Mouse (Mus musculus) MEL (cell line): Measurements from ENCODE around the gene Pcgf1. TPM values are rescaled to one million over a fixed set of nuclear protein-coding genes. Genes with fewer than 3 reads are reported as not detected.
A peak's percentile ranks its signal among the peaks of the same experiment; 100 is the strongest.

Experiments
- DNase-seq: peaks from one replicate; pipeline ENCODE4 v3.0.0; 2011; ENCODE audit warnings: low read depth, low spot score
- H3K27ac ChIP-seq: 2 replicates; pipeline ENCODE4 v1.5.1; 2012; ENCODE audit warnings: low read depth, mild to moderate bottlenecking, control low read depth, low read length, moderate library complexity; ENCODE audit not compliant: control insufficient read depth
- H3K27me3 ChIP-seq, 2 experiments: fragments of 150-350 bp in 1 of 2; sonication (generic) in 1 of 2; 2 replicates each; pipeline ENCODE4 v1.6.1; 2012; ENCODE audit warnings: low read length in 2 of 2, mild to moderate bottlenecking in 2 of 2, improper control_type of control experiment in 1 of 2, moderate library complexity in 1 of 2; ENCODE audit not compliant: insufficient read depth in 2 of 2, control insufficient read depth in 1 of 2
- H3K36me3 ChIP-seq, 2 experiments: 2 replicates each; pipeline ENCODE4 v1.6.1; 2012 to 2014; ENCODE audit warnings: low read length in 2 of 2, improper control_type of control experiment in 1 of 2, inconsistent platforms in 1 of 2, mild to moderate bottlenecking in 1 of 2; ENCODE audit not compliant: insufficient read depth in 2 of 2, control insufficient read depth in 1 of 2
- H3K4me1 ChIP-seq, 2 experiments: fragments of 150-350 bp in 1 of 2; sonication (generic) in 1 of 2; 2 replicates each; pipeline ENCODE4 v1.6.1; 2012; ENCODE audit warnings: low read length in 2 of 2, improper control_type of control experiment in 1 of 2, mild to moderate bottlenecking in 1 of 2; ENCODE audit not compliant: insufficient read depth in 2 of 2, control insufficient read depth in 1 of 2
- H3K4me3 ChIP-seq, 2 experiments: fragments of 150-350 bp in 1 of 2; sonication (generic) in 1 of 2; 2 replicates each; pipeline ENCODE4 v1.5.1; 2012; ENCODE audit warnings: low read depth in 2 of 2, low read length in 2 of 2, mild to moderate bottlenecking in 2 of 2, moderate library complexity in 2 of 2, control low read depth in 1 of 2, improper control_type of control experiment in 1 of 2; ENCODE audit not compliant: control insufficient read depth in 1 of 2, insufficient read depth in 1 of 2
- H3K79me2 ChIP-seq: 2 replicates; pipeline ENCODE4 v1.6.1; 2012; ENCODE audit warnings: mild to moderate bottlenecking, low read length, moderate library complexity; ENCODE audit not compliant: control insufficient read depth, poor library complexity, insufficient read depth
- H3K9ac ChIP-seq: 2 replicates; pipeline ENCODE4 v1.6.1; 2012; ENCODE audit warnings: low read depth, mild to moderate bottlenecking, control low read depth, low read length, moderate library complexity; ENCODE audit not compliant: control insufficient read depth, poor library complexity, severe bottlenecking
- H3K9me3 ChIP-seq: fragments of 150-350 bp; sonication (generic); replicated peaks from 2 replicates; pipeline ENCODE4 v1.6.1; 2012; ENCODE audit warnings: mild to moderate bottlenecking, low read length, improper control_type of control experiment, moderate library complexity; ENCODE audit not compliant: insufficient read depth
- CTCF ChIP-seq, 3 experiments: IDR thresholded peaks in 2 of 3; conservative IDR thresholded peaks in 1 of 3; 2 replicates each; pipeline ENCODE4 v1.5.1; 2011 to 2012; ENCODE audit warnings: low read length in 3 of 3, low read depth in 2 of 3, mild to moderate bottlenecking in 2 of 3, improper control_type of control experiment in 1 of 3, inconsistent platforms in 1 of 3, mixed read lengths in 1 of 3, moderate library complexity in 1 of 3; ENCODE audit not compliant: control insufficient read depth in 1 of 3, insufficient read depth in 1 of 3, poor library complexity in 1 of 3, severe bottlenecking in 1 of 3
- E2F4 ChIP-seq: IDR thresholded peaks from 2 replicates; pipeline ENCODE4 v1.6.1; 2011; ENCODE audit warnings: low read depth, low read length, improper control_type of control experiment, borderline replicate concordance
- ELF1 ChIP-seq: IDR thresholded peaks from 2 replicates; pipeline ENCODE4 v1.6.1; 2014; ENCODE audit warnings: low read depth, mild to moderate bottlenecking, inconsistent platforms, low read length, improper control_type of control experiment, moderate library complexity
- EP300 ChIP-seq, 2 experiments: IDR thresholded peaks; 2 replicates each; pipeline ENCODE4 v1.6.1; 2011; ENCODE audit warnings: improper control_type of control experiment in 2 of 2, low read length in 2 of 2, low read depth in 1 of 2, mild to moderate bottlenecking in 1 of 2
- GABPA ChIP-seq: IDR thresholded peaks from 2 replicates; pipeline ENCODE4 v1.6.1; 2012; ENCODE audit warnings: low read depth, mild to moderate bottlenecking, inconsistent platforms, low read length, improper control_type of control experiment, moderate library complexity
- HCFC1 ChIP-seq: IDR thresholded peaks from 2 replicates; pipeline ENCODE4 v1.6.1; 2012; ENCODE audit warnings: low read depth, mild to moderate bottlenecking, inconsistent platforms, low read length, improper control_type of control experiment, moderate library complexity
- MAFK ChIP-seq: IDR thresholded peaks from 2 replicates; pipeline ENCODE4 v1.6.1; 2011; ENCODE audit warnings: low read depth, mild to moderate bottlenecking, low read length, improper control_type of control experiment, borderline replicate concordance
- MAX ChIP-seq: IDR thresholded peaks from 2 replicates; pipeline ENCODE4 v1.6.1; 2011; ENCODE audit warnings: low read length, improper control_type of control experiment
- MXI1 ChIP-seq: IDR thresholded peaks from 2 replicates; pipeline ENCODE4 v1.6.1; 2011; ENCODE audit warnings: mild to moderate bottlenecking, low read depth, low read length, improper control_type of control experiment
- MYB ChIP-seq: IDR thresholded peaks from 2 replicates; pipeline ENCODE4 v1.6.1; 2011; ENCODE audit warnings: mild to moderate bottlenecking, low read depth, low read length, improper control_type of control experiment
- NRF1 ChIP-seq: IDR thresholded peaks from 2 replicates; pipeline ENCODE4 v1.6.1; 2014; ENCODE audit warnings: low read depth, mild to moderate bottlenecking, inconsistent platforms, low read length, improper control_type of control experiment, moderate library complexity; ENCODE audit not compliant: poor library complexity, insufficient read depth, severe bottlenecking
- POLR2A ChIP-seq, 2 experiments: IDR thresholded peaks; 2 replicates each; pipeline ENCODE4 v1.6.1; 2011 to 2012; ENCODE audit warnings: low read length in 2 of 2, mild to moderate bottlenecking in 2 of 2, control low read depth in 1 of 2, improper control_type of control experiment in 1 of 2, low read depth in 1 of 2, moderate library complexity in 1 of 2; ENCODE audit not compliant: control insufficient read depth in 1 of 2, insufficient read depth in 1 of 2, poor library complexity in 1 of 2
- POLR2AphosphoS5 ChIP-seq: IDR thresholded peaks from 2 replicates; pipeline ENCODE4 v1.6.1; 2012; ENCODE audit warnings: low read depth, borderline replicate concordance, mild to moderate bottlenecking, inconsistent platforms, low read length, moderate library complexity, mixed read lengths
- RCOR1 ChIP-seq: IDR thresholded peaks from 2 replicates; pipeline ENCODE4 v1.6.1; 2012; ENCODE audit warnings: low read depth, mild to moderate bottlenecking, inconsistent platforms, low read length, improper control_type of control experiment
- SIN3A ChIP-seq: IDR thresholded peaks from 2 replicates; pipeline ENCODE4 v1.6.1; 2012; ENCODE audit warnings: low read length, improper control_type of control experiment, inconsistent platforms
- SMC3 ChIP-seq: IDR thresholded peaks from 2 replicates; pipeline ENCODE4 v1.6.1; 2011; ENCODE audit warnings: low read depth, low read length, improper control_type of control experiment
- TAL1 ChIP-seq: IDR thresholded peaks from 2 replicates; pipeline ENCODE4 v1.6.1; 2012; ENCODE audit warnings: mild to moderate bottlenecking, inconsistent platforms, low read length, moderate library complexity, mixed read lengths
- TCF12 ChIP-seq: IDR thresholded peaks from 2 replicates; pipeline ENCODE4 v1.6.1; 2014; ENCODE audit warnings: low read depth, mild to moderate bottlenecking, inconsistent platforms, low read length, improper control_type of control experiment, moderate library complexity
- UBTF ChIP-seq: IDR thresholded peaks from 2 replicates; pipeline ENCODE4 v1.6.1; 2012; ENCODE audit warnings: low read depth, mild to moderate bottlenecking, inconsistent platforms, low read length, improper control_type of control experiment, moderate library complexity, borderline replicate concordance; ENCODE audit not compliant: insufficient read depth
- USF1 ChIP-seq: IDR thresholded peaks from 2 replicates; pipeline ENCODE4 v1.6.1; 2014; ENCODE audit warnings: low read depth, mild to moderate bottlenecking, inconsistent platforms, low read length, improper control_type of control experiment, moderate library complexity
- ZKSCAN1 ChIP-seq: IDR thresholded peaks from 2 replicates; pipeline ENCODE4 v1.6.1; 2012; ENCODE audit warnings: low read depth, mild to moderate bottlenecking, inconsistent platforms, low read length, improper control_type of control experiment, moderate library complexity
- ZNF384 ChIP-seq: IDR thresholded peaks from 2 replicates; pipeline ENCODE4 v1.6.1; 2012; ENCODE audit warnings: low read depth, mild to moderate bottlenecking, inconsistent platforms, low read length, improper control_type of control experiment
- polyA plus RNA-seq, 2 experiments: library from polyadenylated mRNA; stranded (reverse) in 1 of 2; unstranded in 1 of 2; fragments of >175 nt in 1 of 2; fragments of >200 nt in 1 of 2; gene quantifications; 2 replicates each; pipeline versions ENCODE4 v1.2.1 to v1.2.4; 2012; ENCODE audit warnings: low replicate concordance in 2 of 2, low read depth in 1 of 2; ENCODE audit not compliant: insufficient read length in 2 of 2, insufficient read depth in 1 of 2, missing spikeins in 1 of 2
- total RNA-seq: library from RNA; depleted of rRNA; stranded (reverse); fragments of 300-350 nt; gene quantifications from 2 replicates; pipeline ENCODE4 v1.2.3, GENCODE M21; 2012

The Pcgf1 gene
- total and polyA plus RNA-seq, 3 experiments: 18.2 to 25.2 TPM; not detected in 1

GRCm38 (mm10) chr6:83054074-83054851 lies 23.4 kb upstream of the Pcgf1 start, which contains the start of gene Aup1 (continued):
- TF ChIP-seq ELF1 (peak; percentile 96), UBTF (no peak), MYB (no peak), RCOR1 (0 out of 2 replicates have a peak, but pooled peaks have one; percentile 31), NRF1 (peak; percentile 56; the same call in 1 of the 2 replicates), MAFK (no peak), MXI1 (peak; percentile 88), TAL1 (no peak), ZKSCAN1 (no peak), POLR2A (IDR thresholded peaks at IDR 0.05; ENCODE audit: control insufficient read depth in 1 of 2, insufficient read depth in 1 of 2, low read depth in 1 of 2, low read length in 2 of 2, poor library complexity in 1 of 2) (peak; percentile 63 to 82; a peak in 3 of 4 replicates), ZNF384 (no peak), SMC3 (no peak), E2F4 (0 out of 2 replicates have a peak, but pooled peaks have one; percentile 82)

- Histone ChIP-seq H3K79me2 (peaks cover 41% of the 10 kb centered on the region), H3K4me1 (peaks cover 0 to 18% of the 10 kb centered on the region in 2 experiments; a peak in 3 of 4 replicates), H3K27ac (peak within 1 kb of the TSS; percentile 75), H3K9ac (peak within 1 kb of the TSS; percentile 97), H3K4me3 (peak within 1 kb of the TSS; percentile 68 to 87), H3K27me3 (no peaks in the 10 kb centered on the region), H3K36me3 (peaks cover 0 to 14% of the 10 kb centered on the region in 2 experiments), H3K9me3 (no peaks in the 10 kb centered on the region)
- TF ChIP-seq POLR2A (IDR thresholded peaks at IDR 0.05; ENCODE audit: control insufficient read depth in 1 of 2, insufficient read depth in 1 of 2, low read depth in 1 of 2, low read length in 2 of 2, poor library complexity in 1 of 2) (no peak; a peak in 1 of 4 replicates), USF1 (no peak), TAL1 (no peak), MXI1 (no peak), SIN3A (no peak), GABPA (no peak), TCF12 (no peak), HCFC1 (no peak), POLR2AphosphoS5 (no peak), MAX (no peak; the same call in 1 of the 2 replicates), SMC3 (peak; percentile 53), CTCF (IDR thresholded peaks at IDR 0.05 in 2 of 3, conservative IDR thresholded peaks at IDR 0.05 in 1 of 3; ENCODE audit: control insufficient read depth in 1 of 3, insufficient read depth in 1 of 3, low read depth in 2 of 3, low read length in 3 of 3, poor library complexity in 1 of 3, severe bottlenecking in 1 of 3) (peak in 2 of 3 experiments; percentile 50 to 72; a peak in 5 of 6 replicates), ZKSCAN1 (no peak), ZNF384 (no peak), NRF1 (no peak), EP300 (IDR thresholded peaks at IDR 0.05; ENCODE audit: low read depth in 1 of 2, low read length in 2 of 2) (no peak)
- DNase-seq: no peak
These were observed 22.7 kb upstream of the Pcgf1 start, which contains the start of gene Htra2 for GRCm38 (mm10) chr6:83054871-83055431. Htra2 (minus strand) TSS chr6:83055273.
